Mouse (Mus musculus) liver, adult 2 months (tissue): ENCODE measurements around the gene Mpnd.

Source experiments
- CTCF ChIP-seq: fragments of 200-500 bp; IDR thresholded peaks from 2 replicates; pipeline ENCODE4 v1.5.1; 2011; ENCODE audit warnings: low read depth, low read length, control low read depth
- POLR2A ChIP-seq: fragments of 200-500 bp; IDR thresholded peaks from 2 replicates; pipeline ENCODE4 v1.6.1; 2011; ENCODE audit warnings: low read length, control low read depth; ENCODE audit not compliant: insufficient read depth; ENCODE audit errors: extremely low read depth

GRCm38 (mm10) chr17:56016382-56016781 lies 10.9 kb downstream of the Mpnd start:
- no peak for TF ChIP-seq POLR2A
- TF ChIP-seq CTCF: no peak
